ENCODE assay signal across 43 mouse cellular contexts in the genomic region with DNA sequence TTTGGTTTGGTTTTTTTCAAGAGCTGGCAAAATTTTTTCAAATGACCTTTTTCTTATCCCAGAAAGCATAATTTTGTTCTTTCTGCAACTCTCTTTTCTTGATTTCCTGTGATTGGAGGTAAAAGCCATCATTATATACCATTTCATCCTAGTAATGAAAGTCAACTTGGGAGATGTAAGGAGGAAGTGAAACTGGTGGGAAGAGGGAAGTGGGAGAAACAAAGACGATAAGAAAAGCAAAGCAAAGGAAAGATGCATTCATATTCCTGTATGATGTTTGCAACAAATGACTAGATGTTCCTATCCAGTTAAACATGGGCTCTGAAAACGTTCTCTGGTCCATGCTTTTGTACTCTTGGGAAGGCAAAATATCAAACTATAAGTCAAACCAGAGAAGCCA. TPM values are rescaled to one million over a fixed set of nuclear protein-coding genes. Genes with fewer than 3 reads are reported as not detected.
"Had no signal": no experiment of that assay in that cellular context is flagged by ENCODE, and none has a peak within 500 bp of the region (broad histone marks: within the 10 kb centered on the region; RNA-seq: fewer than 3 reads in every experiment).

No protein-coding gene starts in this region.

- ATAC-seq: hindbrain, embryonic 16.5 days; hindbrain, postnatal 0 days; inflammation-experienced regulatory T-cells, adult 6 months; intestine, embryonic 15.5 days; intestine, embryonic 16.5 days; intestine, postnatal 0 days had no signal

- H3K4me2 ChIP-seq: heart, embryonic 11.5 days; heart, embryonic 12.5 days; heart, embryonic 13.5 days; heart, embryonic 15.5 days; hindbrain, embryonic 12.5 days; hindbrain, embryonic 13.5 days; hindbrain, embryonic 14.5 days; hindbrain, embryonic 15.5 days; intestine, embryonic 15.5 days; kidney, embryonic 15.5 days had no signal

- DNase-seq: heart, postnatal 10 days; heart, postnatal 14 days; heart, postnatal 36 days; heart, postnatal 4 days; kidney, adult 11 months; kidney, adult 18-20 months; kidney, adult 2 months; kidney, adult 8-10 months; kidney, adult 9 months; kidney, postnatal 10 days; kidney, postnatal 14 days; kidney, postnatal 25 days; kidney, postnatal 36 days; kidney, postnatal 4 days; layer of hippocampus, adult 9-11 months; layer of hippocampus, postnatal 36 days had no signal

- H3K9ac ChIP-seq: heart, embryonic 12.5 days; heart, embryonic 13.5 days; heart, embryonic 15.5 days; hindbrain, embryonic 12.5 days; hindbrain, embryonic 13.5 days; hindbrain, embryonic 14.5 days; hindbrain, embryonic 15.5 days; intestine, embryonic 15.5 days; kidney, embryonic 15.5 days had no signal

- H3K9me3 ChIP-seq: heart, embryonic 10.5 days; heart, embryonic 12.5 days; heart, embryonic 13.5 days; heart, embryonic 15.5 days; hindbrain, embryonic 10.5 days; hindbrain, embryonic 12.5 days; hindbrain, embryonic 13.5 days; hindbrain, embryonic 15.5 days; intestine, embryonic 15.5 days; kidney, embryonic 15.5 days had no signal

- H3K36me3 ChIP-seq: heart, embryonic 10.5 days; heart, embryonic 12.5 days; heart, embryonic 13.5 days; heart, embryonic 15.5 days; hindbrain, embryonic 10.5 days; hindbrain, embryonic 12.5 days; hindbrain, embryonic 13.5 days; hindbrain, embryonic 15.5 days; intestine, embryonic 15.5 days; kidney, embryonic 15.5 days had no signal

- H3K4me1 ChIP-seq: heart, embryonic 10.5 days; heart, embryonic 12.5 days; heart, embryonic 13.5 days; heart, embryonic 15.5 days; hindbrain, embryonic 10.5 days; hindbrain, embryonic 12.5 days; hindbrain, embryonic 13.5 days; hindbrain, embryonic 15.5 days; intestine, embryonic 15.5 days; kidney, embryonic 15.5 days had no signal

- H3K27ac ChIP-seq: heart, embryonic 10.5 days; heart, embryonic 13.5 days; heart, embryonic 15.5 days; hindbrain, embryonic 10.5 days; hindbrain, embryonic 12.5 days; hindbrain, embryonic 13.5 days; hindbrain, embryonic 14.5 days; hindbrain, embryonic 15.5 days; hindbrain, postnatal 0 days; intestine, embryonic 15.5 days; kidney, embryonic 15.5 days; kidney, postnatal 0 days; layer of hippocampus, adult 2 months had no signal

- H3K27me3 ChIP-seq: heart, embryonic 12.5 days; heart, embryonic 13.5 days; heart, embryonic 15.5 days; hindbrain, embryonic 12.5 days; hindbrain, embryonic 13.5 days; hindbrain, embryonic 15.5 days; intestine, embryonic 15.5 days; kidney, embryonic 15.5 days had no signal

- H3K4me3 ChIP-seq: heart, embryonic 10.5 days; heart, embryonic 12.5 days; heart, embryonic 13.5 days; heart, embryonic 15.5 days; hindbrain, embryonic 10.5 days; hindbrain, embryonic 12.5 days; hindbrain, embryonic 13.5 days; hindbrain, embryonic 15.5 days; intestine, embryonic 15.5 days; kidney, embryonic 15.5 days; layer of hippocampus, adult 2 months had no signal

RNA-seq across cellular contexts. Expression of a gene that starts 54.2 kb away (rescaled TPM):
- total RNA-seq: heart, postnatal 10 days; heart, postnatal 14 days; heart, postnatal 25 days; heart, postnatal 36 days; heart, postnatal 4 days; hematopoietic stem cell, adult 5-6 weeks; hindbrain, postnatal 0 days; layer of hippocampus, adult 2 months had no signal
- polyA plus RNA-seq: heart, embryonic 10.5 days; heart, embryonic 11.5 days; heart, embryonic 12.5 days; heart, embryonic 13.5 days; heart, embryonic 14.5 days; heart, embryonic 15.5 days; heart, embryonic 16.5 days; heart, postnatal 0 days; hindbrain, embryonic 10.5 days; hindbrain, embryonic 11.5 days; hindbrain, embryonic 12.5 days; hindbrain, embryonic 13.5 days; hindbrain, embryonic 14.5 days; hindbrain, embryonic 16.5 days; inflammation-experienced regulatory T-cells, adult 6 months; kidney, adult 2 months; kidney, embryonic 16.5 days; kidney, postnatal 0 days; large intestine, adult 2 months had no signal
